Mouse (Mus musculus): ENCODE data around the gene Scaper. TPM values are rescaled to one million over a fixed set of nuclear protein-coding genes. Genes with fewer than 3 reads are reported as not detected.

The Scaper gene
- 12.8 and 13.4 TPM in 2 replicates for polyA plus RNA-seq (2015; fragmentation: Nextera tagmentation; extraction: Ambion mirVana)

GRCm38 (mm10) chr9:55937664-55938617 lies at the start of gene Scaper:
Gene Scaper (minus strand): TSS chr9:55938119.
- Histone ChIP-seq H3K27me3 (no peaks in the 10 kb centered on the region), H3K27ac (peak within 1 kb of the TSS; percentile 82), H3K36me3 (no peaks in the 10 kb centered on the region), H3K4me1 (peaks cover 12% of the 10 kb centered on the region), H3K4me3 (peak within 1 kb of the TSS; percentile 78), H3K9me3 (no peaks in the 10 kb centered on the region), H3K4me2 (peak within 1 kb of the TSS; percentile 61), H3K9ac (peak within 1 kb of the TSS; percentile 79)
- under 1% methylated on average over 60 of the region's 60 CpGs for WGBS
- peak; percentile 96 for ATAC-seq (ENCODE audit: insufficient number of reproducible peaks, low FRiP score, low TSS enrichment, low read depth)

- Histone ChIP-seq H3K27ac (no peak overlapping the region), H3K4me2 (no peak overlapping the region), H3K36me3 (no peaks in the 10 kb centered on the region), H3K4me3 (no peak overlapping the region), H3K4me1 (no peaks in the 10 kb centered on the region), H3K9ac (no peak overlapping the region), H3K27me3 (no peaks in the 10 kb centered on the region), H3K9me3 (no peaks in the 10 kb centered on the region)
- WGBS: 25% methylated on average over 1 of the region's 1 CpGs
- no peak for ATAC-seq (ENCODE audit: insufficient number of reproducible peaks, low FRiP score, low TSS enrichment, low read depth)
These were observed 8.9 kb upstream of the Scaper start for GRCm38 (mm10) chr9:55946819-55947218.

- Histone ChIP-seq H3K9ac (no peak overlapping the region), H3K9me3 (no peaks in the 10 kb centered on the region), H3K4me3 (no peak overlapping the region), H3K27me3 (no peaks in the 10 kb centered on the region), H3K27ac (no peak overlapping the region), H3K4me2 (no peak overlapping the region), H3K36me3 (no peaks in the 10 kb centered on the region), H3K4me1 (peaks cover 12% of the 10 kb centered on the region)
- no peak for ATAC-seq (ENCODE audit: insufficient number of reproducible peaks, low FRiP score, low TSS enrichment, low read depth)
These were observed 3.4 kb upstream of the Scaper start for GRCm38 (mm10) chr9:55941356-55941755.

GRCm38 (mm10) chr9:55938618-55938985 lies 683 bp upstream of the Scaper start:
- H3K4me2 ChIP-seq: peak overlapping the region; percentile 61
- H3K9me3 ChIP-seq: no peaks in the 10 kb centered on the region
- peak overlapping the region; percentile 79; the same call in 1 of the 2 replicates for H3K9ac ChIP-seq
- ATAC-seq (ENCODE audit: insufficient number of reproducible peaks, low FRiP score, low TSS enrichment, low read depth): no peak
- peak overlapping the region; percentile 80; the same call in 1 of the 2 replicates for H3K27ac ChIP-seq
- no peaks in the 10 kb centered on the region for H3K27me3 ChIP-seq
- H3K4me1 ChIP-seq: peaks cover 12% of the 10 kb centered on the region
- 41% methylated on average over 6 of the region's 6 CpGs for WGBS
- no peaks in the 10 kb centered on the region for H3K36me3 ChIP-seq
- H3K4me3 ChIP-seq: peak overlapping the region; percentile 78

DNA sequence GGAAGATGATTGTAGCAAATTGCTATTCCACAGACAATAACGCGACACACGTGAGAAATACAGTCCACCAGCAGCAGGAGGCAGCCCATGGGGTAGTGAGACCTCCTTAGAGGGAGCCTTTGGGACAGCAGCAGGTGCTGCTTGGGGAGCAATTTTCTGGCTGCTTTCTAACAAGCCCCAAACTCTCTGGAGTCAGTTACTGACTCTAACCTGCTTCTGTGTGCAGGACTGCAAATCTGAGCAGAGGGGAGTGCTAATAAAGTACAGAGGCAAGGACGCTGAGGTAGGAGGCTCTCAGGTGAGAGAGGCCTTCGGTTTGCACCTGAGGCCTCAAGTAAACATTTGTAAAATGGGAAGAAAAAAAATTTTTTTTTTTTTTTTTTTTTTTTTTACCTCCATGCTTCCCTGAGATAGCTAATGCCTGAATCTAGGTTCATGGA lies 675 bp downstream of the Scaper start:
- peak overlapping the region; percentile 61 for H3K4me2 ChIP-seq
- no peaks in the 10 kb centered on the region for H3K36me3 ChIP-seq
- peak overlapping the region; percentile 78 for H3K4me3 ChIP-seq
- ATAC-seq (ENCODE audit: insufficient number of reproducible peaks, low FRiP score, low TSS enrichment, low read depth): no peak
- H3K9me3 ChIP-seq: no peaks in the 10 kb centered on the region
- no peaks in the 10 kb centered on the region for H3K27me3 ChIP-seq
- H3K9ac ChIP-seq: peak overlapping the region; percentile 79
- WGBS: 43% methylated on average over 5 of the region's 5 CpGs
- peak overlapping the region; percentile 82 for H3K27ac ChIP-seq
- peaks cover 12% of the 10 kb centered on the region for H3K4me1 ChIP-seq

- Histone ChIP-seq H3K4me2 (no peak overlapping the region), H3K4me3 (no peak overlapping the region), H3K27me3 (no peaks in the 10 kb centered on the region), H3K36me3 (no peaks in the 10 kb centered on the region), H3K4me1 (peaks cover 7% of the 10 kb centered on the region), H3K27ac (no peak overlapping the region), H3K9ac (no peak overlapping the region), H3K9me3 (no peaks in the 10 kb centered on the region)
- WGBS: 72% methylated on average over 1 of the region's 1 CpGs
- no peak for ATAC-seq (ENCODE audit: insufficient number of reproducible peaks, low FRiP score, low TSS enrichment, low read depth)
These were observed 5.4 kb downstream of the Scaper start for GRCm38 (mm10) chr9:55932482-55932881.

DNA sequence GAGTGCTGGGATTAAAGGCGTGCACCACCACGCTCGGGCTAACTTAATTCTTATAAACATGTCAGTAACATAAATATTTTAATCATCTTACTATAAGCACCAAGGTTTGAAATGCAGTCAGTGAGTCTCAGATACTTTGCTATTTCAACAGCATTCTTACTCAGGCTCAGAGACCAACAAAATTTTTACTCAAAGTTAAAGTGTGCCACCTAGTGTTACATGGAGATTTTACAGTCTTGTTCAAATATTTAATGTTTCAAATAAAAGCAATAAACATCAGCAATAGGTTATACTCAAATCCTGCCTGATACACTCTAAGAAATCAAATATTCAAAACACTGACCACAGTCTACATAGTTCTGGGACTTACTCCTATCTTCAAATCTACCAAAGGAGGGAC lies 19.3 kb downstream of the Scaper start:
- ATAC-seq (ENCODE audit: insufficient number of reproducible peaks, low FRiP score, low TSS enrichment, low read depth): no peak
- Histone ChIP-seq H3K4me1 (no peaks in the 10 kb centered on the region), H3K9ac (no peak overlapping the region), H3K9me3 (no peaks in the 10 kb centered on the region), H3K27me3 (no peaks in the 10 kb centered on the region), H3K4me2 (no peak overlapping the region), H3K4me3 (no peak overlapping the region), H3K36me3 (no peaks in the 10 kb centered on the region), H3K27ac (no peak overlapping the region)
- 59% methylated on average over 3 of the region's 3 CpGs for WGBS

- Histone ChIP-seq H3K36me3 (no peaks in the 10 kb centered on the region), H3K27me3 (no peaks in the 10 kb centered on the region), H3K9ac (no peak overlapping the region), H3K4me2 (no peak overlapping the region), H3K4me3 (no peak overlapping the region), H3K9me3 (no peaks in the 10 kb centered on the region), H3K27ac (no peak overlapping the region), H3K4me1 (no peaks in the 10 kb centered on the region)
- no peak for ATAC-seq (ENCODE audit: insufficient number of reproducible peaks, low FRiP score, low TSS enrichment, low read depth)
These were observed 21.2 kb downstream of the Scaper start for GRCm38 (mm10) chr9:55916751-55917150.

GRCm38 (mm10) chr9:55911481-55911880 lies 26.4 kb downstream of the Scaper start:
- no peak overlapping the region for H3K27ac ChIP-seq
- no peaks in the 10 kb centered on the region for H3K9me3 ChIP-seq
- no peak overlapping the region for H3K9ac ChIP-seq
- peaks cover 16% of the 10 kb centered on the region for H3K36me3 ChIP-seq
- ATAC-seq (ENCODE audit: insufficient number of reproducible peaks, low FRiP score, low TSS enrichment, low read depth): no peak
- WGBS: 91% methylated on average over 2 of the region's 2 CpGs
- no peak overlapping the region for H3K4me3 ChIP-seq
- H3K4me1 ChIP-seq: no peaks in the 10 kb centered on the region
- no peak overlapping the region for H3K4me2 ChIP-seq
- H3K27me3 ChIP-seq: no peaks in the 10 kb centered on the region

- 92% methylated on average over 2 of the region's 2 CpGs for WGBS
- Histone ChIP-seq H3K27ac (no peak overlapping the region), H3K9ac (no peak overlapping the region), H3K4me3 (no peak overlapping the region), H3K27me3 (no peaks in the 10 kb centered on the region), H3K4me2 (no peak overlapping the region), H3K9me3 (no peaks in the 10 kb centered on the region), H3K4me1 (no peaks in the 10 kb centered on the region), H3K36me3 (0 out of 2 replicates have a peak, but pooled peaks cover 5% of the 10 kb centered on the region)
- ATAC-seq (ENCODE audit: insufficient number of reproducible peaks, low FRiP score, low TSS enrichment, low read depth): no peak
These were observed 35.0 kb downstream of the Scaper start for GRCm38 (mm10) chr9:55902964-55903363.

DNA sequence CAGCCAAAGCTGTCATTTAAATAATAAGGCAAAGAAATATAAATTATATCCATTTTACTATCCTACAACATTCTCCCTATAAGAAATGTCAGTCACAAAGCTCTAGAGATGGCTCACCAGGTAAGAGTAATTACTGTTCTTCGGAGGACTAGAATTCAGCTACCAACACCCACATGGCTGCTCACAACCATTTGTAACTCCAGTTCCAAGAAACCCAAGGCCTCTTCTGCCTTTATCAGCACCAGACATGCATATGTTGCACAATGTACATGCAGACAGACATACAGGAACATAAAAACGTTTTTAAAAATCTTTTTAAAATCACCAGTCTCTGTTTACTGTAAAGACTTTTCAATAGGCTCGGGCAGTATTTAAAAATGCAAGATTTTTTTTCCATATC lies 36.3 kb downstream of the Scaper start:
- H3K4me1 ChIP-seq: no peaks in the 10 kb centered on the region
- H3K4me3 ChIP-seq: no peak overlapping the region
- H3K36me3 ChIP-seq: no peaks in the 10 kb centered on the region
- no peak for ATAC-seq (ENCODE audit: insufficient number of reproducible peaks, low FRiP score, low TSS enrichment, low read depth)
- no peak overlapping the region for H3K4me2 ChIP-seq
- no peak overlapping the region for H3K27ac ChIP-seq
- 65% methylated on average over 3 of the region's 3 CpGs for WGBS
- H3K9me3 ChIP-seq: no peaks in the 10 kb centered on the region
- no peak overlapping the region for H3K9ac ChIP-seq
- H3K27me3 ChIP-seq: no peaks in the 10 kb centered on the region

GRCm38 (mm10) chr9:55900531-55900930 lies 37.4 kb downstream of the Scaper start:
- no peak overlapping the region for H3K4me2 ChIP-seq
- no peak for ATAC-seq (ENCODE audit: insufficient number of reproducible peaks, low FRiP score, low TSS enrichment, low read depth)
- H3K9ac ChIP-seq: no peak overlapping the region
- H3K4me3 ChIP-seq: no peak overlapping the region
- no peaks in the 10 kb centered on the region for H3K4me1 ChIP-seq
- 46% methylated on average over 3 of the region's 4 CpGs for WGBS
- H3K36me3 ChIP-seq: no peaks in the 10 kb centered on the region
- H3K27ac ChIP-seq: no peak overlapping the region
- no peaks in the 10 kb centered on the region for H3K9me3 ChIP-seq
- H3K27me3 ChIP-seq: no peaks in the 10 kb centered on the region

Data from limb, embryonic 15.5 days (tissue).